Mouse (Mus musculus) skeletal muscle tissue, adult 2 months (tissue): ENCODE data around the gene Slc4a10.

ENCODE experiments used
- DNase-seq: peaks from one replicate; pipeline ENCODE4 v3.0.0-alpha.2; 2012; ENCODE audit warnings: low read depth, low spot score

Slc4a10 gene

DNA sequence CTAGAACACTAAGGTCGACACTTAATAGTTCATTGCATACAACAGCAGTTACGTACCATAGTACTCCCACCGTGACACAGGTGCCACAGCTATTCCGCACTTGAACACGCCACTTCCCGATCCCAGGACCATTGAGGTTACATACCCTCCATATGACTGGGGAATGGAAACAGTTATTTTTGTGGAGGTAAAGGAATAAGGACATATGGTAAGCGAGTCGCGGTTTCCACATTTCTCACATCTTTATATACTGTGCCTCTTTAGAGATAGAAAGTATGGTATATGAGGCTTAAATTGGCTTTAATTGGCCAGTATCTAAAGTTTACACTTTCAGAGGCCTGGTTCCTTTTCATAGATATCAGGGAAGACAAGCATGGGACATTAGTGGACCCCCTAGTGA is 301.5 kb downstream of the Slc4a10 start:
- no peak for DNase-seq

- DNase-seq = no peak
Observed at GRCm38 (mm10) chr2:62352035-62352434, 305.8 kb downstream of the Slc4a10 start.

GRCm38 (mm10) chr2:62355766-62356165 is 309.5 kb downstream of the Slc4a10 start:
- no peak for DNase-seq

- DNase-seq = no peak
Observed at GRCm38 (mm10) chr2:62356606-62357005, 310.3 kb downstream of the Slc4a10 start.

GRCm38 (mm10) chr2:62357259-62357658 is 311.0 kb downstream of the Slc4a10 start:
- no peak for DNase-seq

DNA sequence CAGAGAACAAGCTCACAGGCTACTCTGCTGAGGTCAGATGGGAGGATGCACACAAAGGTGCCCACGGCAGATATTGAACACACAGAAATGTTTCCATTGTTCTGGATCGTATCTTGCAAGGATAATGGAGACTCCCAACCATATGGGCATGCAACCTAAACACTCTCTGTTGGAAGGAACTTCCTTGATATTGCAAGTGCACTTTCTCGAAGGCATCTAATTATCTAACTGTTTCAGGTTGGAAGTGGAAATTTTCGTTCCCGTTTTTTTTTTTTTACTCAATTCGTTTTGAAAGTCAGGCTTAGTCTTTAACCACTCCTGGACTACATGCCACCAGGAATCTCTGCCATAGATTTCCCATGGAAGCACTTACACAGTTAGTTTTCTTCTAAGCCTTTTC is 314.6 kb downstream of the Slc4a10 start:
- DNase-seq = no peak

DNA sequence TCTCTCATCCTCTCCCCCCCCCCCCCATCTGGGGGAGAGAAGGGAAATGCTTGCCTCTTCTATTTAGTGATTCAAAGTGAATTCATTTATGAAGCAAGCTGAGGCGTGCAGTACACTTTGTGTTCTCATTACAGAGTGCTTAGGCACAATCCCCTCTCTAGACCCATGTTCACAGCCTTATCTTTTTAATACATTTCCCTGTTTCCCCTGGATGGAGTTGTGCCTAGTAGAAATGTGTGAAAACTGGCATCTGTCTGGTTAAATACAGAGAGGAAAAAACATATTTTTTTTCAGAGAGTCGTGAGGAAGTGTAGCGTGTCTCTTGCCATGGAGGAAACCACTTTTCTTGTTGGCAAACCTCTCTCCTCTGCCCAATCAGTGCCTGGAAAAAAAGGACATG is 315.3 kb downstream of the Slc4a10 start:
- no peak for DNase-seq

GRCm38 (mm10) chr2:62362211-62362610 is 315.9 kb downstream of the Slc4a10 start:
- no peak for DNase-seq

DNA sequence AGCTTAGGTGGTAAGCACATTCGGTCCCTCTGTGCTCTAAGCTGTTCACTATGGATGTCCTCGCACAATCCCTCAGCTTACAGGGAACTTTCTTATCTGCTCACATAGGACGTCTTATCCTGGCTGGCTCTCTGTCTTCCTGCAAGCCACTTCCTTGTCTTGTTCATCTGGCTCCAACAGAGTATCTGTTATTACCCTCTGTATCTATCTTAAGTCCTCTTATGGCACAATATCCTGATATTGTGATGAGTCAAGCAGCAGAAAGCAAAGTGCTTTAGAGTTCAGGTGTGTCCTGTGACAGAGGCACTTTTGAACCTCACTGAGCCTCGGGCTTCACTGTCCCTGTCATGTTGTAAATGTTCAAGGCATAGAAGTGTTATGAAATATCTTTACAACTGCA is 317.3 kb downstream of the Slc4a10 start:
- no peak for DNase-seq

DNA sequence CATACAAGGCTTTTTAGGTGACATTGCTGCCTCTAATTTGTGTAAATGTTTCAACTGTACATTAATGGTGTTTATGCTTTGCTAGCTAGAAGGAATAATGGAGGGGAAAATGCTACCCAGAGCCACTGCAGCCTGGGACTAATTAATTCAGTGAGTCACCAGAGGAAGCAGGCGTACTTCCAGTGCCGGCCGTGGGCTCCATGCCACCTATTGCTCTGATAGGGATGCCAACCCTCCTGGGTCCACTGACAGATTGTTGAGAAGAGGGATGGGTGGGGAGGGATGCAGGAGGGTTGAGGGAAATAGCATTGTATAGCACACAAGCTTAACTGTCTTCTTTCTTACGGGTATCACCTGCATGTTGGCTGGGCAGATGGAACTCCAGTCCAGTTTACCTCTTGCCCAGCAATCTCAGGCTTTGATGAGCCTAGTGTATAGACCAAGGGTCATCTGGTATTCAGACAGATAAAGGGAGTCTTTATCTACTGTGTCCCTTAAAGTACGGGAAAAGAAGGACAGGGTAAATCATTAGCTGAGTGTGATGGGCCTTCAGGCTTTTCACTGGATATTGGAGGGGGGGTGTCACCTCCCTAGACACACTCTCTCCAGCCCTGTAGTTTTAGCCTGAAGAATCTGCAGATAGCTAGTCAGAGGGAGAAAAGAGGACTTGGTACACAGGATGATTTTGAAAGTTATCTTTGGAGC is 322.2 kb downstream of the Slc4a10 start:
- DNase-seq = no peak

DNA sequence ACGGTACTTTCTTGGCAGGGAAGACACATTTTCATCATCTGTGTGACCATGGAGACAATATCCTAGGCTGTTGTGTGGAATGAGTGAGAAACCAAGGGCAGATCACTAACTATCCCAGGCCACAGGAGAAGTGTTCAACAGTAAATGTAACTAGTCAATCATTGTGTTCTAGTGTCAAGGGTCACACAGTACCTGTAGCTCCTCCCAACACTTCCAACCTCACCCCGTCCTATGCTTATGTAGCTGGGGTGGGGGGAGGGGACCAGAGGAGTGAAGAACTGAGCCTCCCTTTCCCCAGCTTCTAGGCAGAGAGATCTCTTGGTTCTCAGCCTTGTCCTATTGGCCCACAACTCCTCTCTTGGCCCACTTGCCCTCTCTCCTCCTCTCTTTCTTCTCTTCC is 323.8 kb downstream of the Slc4a10 start:
- no peak for DNase-seq

DNA sequence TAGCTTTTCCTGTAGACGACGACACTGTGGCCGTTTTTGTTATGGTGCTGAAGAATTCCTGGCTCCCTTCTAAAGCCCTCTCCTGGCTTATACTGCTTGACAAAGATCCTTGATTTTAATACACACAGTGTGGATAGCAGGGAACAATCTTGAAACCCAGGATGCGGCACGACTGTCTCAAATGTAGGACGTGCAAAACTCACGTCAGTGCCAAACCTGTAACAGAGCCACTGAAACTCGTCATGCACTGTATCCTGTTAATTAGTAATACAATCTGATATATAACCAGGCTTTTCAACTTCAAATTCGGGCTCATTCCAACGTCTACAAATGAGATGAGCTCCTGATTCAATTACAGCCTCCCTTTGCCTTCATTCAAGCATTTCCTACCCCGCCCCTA is 327.4 kb downstream of the Slc4a10 start:
- DNase-seq = no peak
